Mouse (Mus musculus) limb, embryonic 11.5 days (tissue): ENCODE measurements around the gene Gnpat. TPM values are rescaled to one million over a fixed set of nuclear protein-coding genes. Genes with fewer than 3 reads are reported as not detected.
A peak's percentile ranks its signal among the peaks of the same experiment; 100 is the strongest.

ENCODE experiments used
- ATAC-seq: fragments of 200-750 bp; cut with Nextera tagmentation; 2 replicates; pipeline ENCODE4 v1.8.0; 2017; ENCODE audit warnings: low read depth; ENCODE audit not compliant: insufficient number of reproducible peaks, low FRiP score, low TSS enrichment
- DNase-seq: peaks from one replicate; pipeline ENCODE4 v3.0.0-alpha.2; 2015; ENCODE audit warnings: low spot score
- H3K27ac ChIP-seq: fragments of 300-500 bp; sonication (generic); replicated peaks from 2 replicates; pipeline ENCODE4 v1.5.1; 2014; ENCODE audit warnings: low read depth, mild to moderate bottlenecking, low read length
- H3K27me3 ChIP-seq: fragments of 300-500 bp; sonication (generic); 2 replicates; pipeline ENCODE4 v1.6.1; 2014; ENCODE audit warnings: mild to moderate bottlenecking, low read length, mixed read lengths; ENCODE audit not compliant: control insufficient read depth, insufficient read depth
- H3K36me3 ChIP-seq: fragments of 300-500 bp; sonication (generic); 2 replicates; pipeline ENCODE4 v1.6.1; 2014; ENCODE audit warnings: mild to moderate bottlenecking, low read length, moderate library complexity, mixed read lengths; ENCODE audit not compliant: control insufficient read depth, insufficient read depth
- H3K4me1 ChIP-seq: fragments of 300-500 bp; sonication (generic); 2 replicates; pipeline ENCODE4 v1.6.1; 2014; ENCODE audit warnings: low read length, mixed read lengths; ENCODE audit not compliant: control insufficient read depth, insufficient read depth
- H3K4me2 ChIP-seq: fragments of 300-500 bp; sonication (generic); 2 replicates; pipeline ENCODE4 v1.6.1; 2014; ENCODE audit warnings: low read depth, mild to moderate bottlenecking, moderate library complexity; ENCODE audit not compliant: severe bottlenecking
- H3K4me3 ChIP-seq: fragments of 300-500 bp; sonication (generic); 2 replicates; pipeline ENCODE4 v1.5.1; 2014; ENCODE audit warnings: low read depth, low read length
- H3K9ac ChIP-seq: fragments of 300-500 bp; sonication (generic); 2 replicates; pipeline ENCODE4 v1.6.1; 2014; ENCODE audit warnings: mild to moderate bottlenecking, low read length
- H3K9me3 ChIP-seq: fragments of 300-500 bp; sonication (generic); 2 replicates; pipeline ENCODE4 v1.6.1; 2016; ENCODE audit warnings: low read length; ENCODE audit not compliant: control insufficient read depth
- WGBS: fragments of 180-500 bp; shearing (Covaris S2); extraction: QIAGEN DNeasy Blood & Tissue Kit; methylation state at CpG from one replicate; pipeline ENCODE4 v1.1.7; 2014; 5-methylcytosine and 5-hydroxymethylcytosine counted together
- polyA plus RNA-seq: library from polyadenylated mRNA; unstranded; fragments of >200 nt; fragmentation: Nextera tagmentation; extraction: Ambion mirVana; gene quantifications from 2 replicates; pipeline ENCODE4 v1.2.1, GENCODE M21; 2014

Gnpat gene
- polyA plus RNA-seq, 1 experiment from 2014 or later: 121 TPM

DNA sequence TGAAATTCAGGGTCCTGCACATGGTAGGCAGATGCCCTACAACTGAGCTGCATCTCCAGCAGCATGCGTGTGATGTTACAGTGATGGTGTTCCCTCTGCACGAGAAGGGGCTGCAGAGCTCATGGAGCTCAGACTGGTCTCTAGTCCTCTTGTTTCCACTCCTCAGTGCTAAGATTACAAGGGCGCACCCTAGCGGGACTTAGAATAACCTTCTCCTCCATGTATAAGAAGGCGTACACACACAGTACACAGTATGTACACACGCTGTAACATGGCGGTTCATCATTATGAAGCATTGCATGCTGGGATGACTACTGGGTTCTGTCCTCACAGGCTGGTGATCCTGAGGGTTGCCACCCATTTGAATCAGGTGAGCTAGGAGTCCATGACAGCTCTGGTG lies 9.2 kb downstream of the Gnpat start:
- ATAC-seq (no peak), DNase-seq (no peak)
- H3K9me3 ChIP-seq: no peaks in the 10 kb centered on the region; the same call in 1 of the 2 replicates
- no peak overlapping the region for H3K4me3 ChIP-seq
- WGBS: 93% methylated on average over 7 of the region's 7 CpGs
- H3K9ac ChIP-seq: no peak overlapping the region
- no peak overlapping the region for H3K27ac ChIP-seq
- H3K4me1 ChIP-seq: no peaks in the 10 kb centered on the region
- H3K4me2 ChIP-seq: no peak overlapping the region
- peaks cover 22% of the 10 kb centered on the region for H3K36me3 ChIP-seq
- H3K27me3 ChIP-seq: no peaks in the 10 kb centered on the region

DNA sequence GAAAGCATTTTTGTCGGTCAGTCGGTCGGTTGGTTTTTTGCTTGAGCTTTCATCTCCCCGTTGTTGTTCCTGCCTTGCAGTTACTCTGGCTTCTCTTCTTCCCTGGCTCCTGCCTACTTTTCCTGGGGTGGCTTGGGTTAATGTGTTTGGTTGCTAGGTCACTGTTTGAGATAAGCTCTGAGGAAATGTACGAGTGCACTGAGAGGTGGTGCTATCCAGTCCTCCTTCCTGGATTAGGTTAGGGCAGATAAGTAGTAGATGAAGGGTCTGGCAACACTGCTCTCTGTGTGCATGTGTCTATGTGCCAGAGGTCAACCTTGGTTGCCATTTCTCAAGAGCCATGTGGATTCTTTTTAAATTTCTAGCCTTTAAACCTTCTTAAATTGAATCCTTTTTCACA lies 9.9 kb downstream of the Gnpat start:
- DNase-seq: no peak
- H3K36me3 ChIP-seq: peaks cover 27% of the 10 kb centered on the region
- no peak for ATAC-seq
- H3K9ac ChIP-seq: no peak overlapping the region
- H3K27me3 ChIP-seq: no peaks in the 10 kb centered on the region
- no peak overlapping the region for H3K27ac ChIP-seq
- no peaks in the 10 kb centered on the region; the same call in 1 of the 2 replicates for H3K9me3 ChIP-seq
- no peaks in the 10 kb centered on the region for H3K4me1 ChIP-seq
- whole genome bisulfite sequencing: 89% methylated on average over 5 of the region's 5 CpGs
- H3K4me3 ChIP-seq: no peak overlapping the region
- H3K4me2 ChIP-seq: no peak overlapping the region

DNA sequence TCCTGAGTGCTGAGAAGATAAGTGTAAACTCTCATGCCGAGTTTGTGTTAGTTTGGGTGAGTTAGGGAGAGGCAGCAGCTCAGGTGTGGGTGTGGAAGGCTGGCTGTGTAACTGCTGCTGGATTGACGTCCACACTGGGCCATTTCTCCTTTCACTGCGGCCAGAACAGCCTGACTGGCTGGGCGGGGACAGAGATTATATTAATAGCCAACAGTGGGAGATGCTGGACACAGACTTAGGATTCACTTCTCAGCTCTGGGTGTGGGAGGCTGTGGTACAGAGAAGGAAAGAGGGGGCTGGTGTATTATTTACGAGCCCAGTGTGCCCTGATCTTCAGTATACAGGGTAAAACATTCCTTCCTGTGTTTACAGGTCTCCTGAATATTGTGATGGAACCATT lies 15.3 kb downstream of the Gnpat start:
- H3K9me3 ChIP-seq: no peaks in the 10 kb centered on the region; the same call in 1 of the 2 replicates
- DNase-seq (no peak), ATAC-seq (no peak)
- H3K4me3 ChIP-seq: no peak overlapping the region
- no peak overlapping the region for H3K9ac ChIP-seq
- WGBS: 85% methylated on average over 5 of the region's 5 CpGs
- peaks cover 43% of the 10 kb centered on the region for H3K36me3 ChIP-seq
- H3K27ac ChIP-seq: no peak overlapping the region
- no peak overlapping the region for H3K4me2 ChIP-seq
- H3K27me3 ChIP-seq: no peaks in the 10 kb centered on the region
- H3K4me1 ChIP-seq: no peaks in the 10 kb centered on the region

DNA sequence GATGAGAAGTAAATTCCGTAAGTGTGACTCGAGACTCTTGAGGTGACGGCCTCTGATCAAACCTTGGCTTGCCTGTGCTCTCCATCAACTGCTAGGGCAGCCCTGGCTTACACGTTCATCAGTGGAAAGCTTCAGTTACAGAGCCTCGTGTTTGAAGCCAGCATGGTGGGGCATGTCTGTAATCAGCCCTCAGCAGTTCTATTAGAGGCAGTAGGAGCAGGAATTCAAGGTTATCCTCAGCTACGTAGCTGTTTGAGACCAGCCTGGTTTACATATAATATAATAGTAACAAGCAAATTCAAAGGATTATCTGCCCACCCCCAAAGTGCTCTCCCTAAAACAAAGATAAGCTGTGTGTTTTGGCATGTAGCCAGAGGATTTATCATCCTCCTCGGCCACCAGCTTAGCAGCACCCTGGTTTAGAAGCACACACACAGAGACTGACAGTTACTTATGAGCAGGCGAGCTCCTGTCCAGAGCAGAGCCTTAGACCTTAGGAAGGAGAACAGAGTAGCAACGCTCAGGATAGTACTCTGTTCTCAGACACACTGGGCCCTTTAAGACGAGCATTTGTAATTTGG lies 16.2 kb downstream of the Gnpat start:
- H3K4me3 ChIP-seq: no peak overlapping the region
- H3K27ac ChIP-seq: no peak overlapping the region
- WGBS: 91% methylated on average over 10 of the region's 10 CpGs
- no peaks in the 10 kb centered on the region for H3K4me1 ChIP-seq
- H3K9ac ChIP-seq: no peak overlapping the region
- ATAC-seq: no peak
- H3K4me2 ChIP-seq: no peak overlapping the region
- H3K36me3 ChIP-seq: peaks cover 48% of the 10 kb centered on the region
- H3K9me3 ChIP-seq: no peaks in the 10 kb centered on the region; the same call in 1 of the 2 replicates
- DNase-seq: no peak
- no peaks in the 10 kb centered on the region for H3K27me3 ChIP-seq

DNA sequence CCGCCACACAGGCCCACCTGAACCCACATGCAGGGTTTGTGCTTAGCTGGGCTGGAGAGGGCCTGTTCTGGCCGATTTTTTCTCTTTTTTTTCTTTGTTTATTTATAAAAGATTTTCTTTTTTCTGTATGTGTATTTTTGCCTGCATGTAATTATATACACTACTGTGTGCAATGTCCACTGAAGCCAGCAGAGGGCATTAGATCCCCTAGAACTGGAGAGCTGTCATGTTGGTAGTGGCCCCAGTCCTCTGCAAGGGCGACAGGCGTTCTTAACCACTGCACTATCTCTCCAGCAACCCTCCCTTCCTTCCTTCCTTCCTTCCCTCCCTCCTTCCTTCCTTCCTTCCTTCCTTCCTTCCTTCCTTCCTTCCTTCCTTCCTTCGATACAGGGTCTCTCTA lies 25.6 kb downstream of the Gnpat start:
- peaks cover 45% of the 10 kb centered on the region for H3K36me3 ChIP-seq
- H3K9ac ChIP-seq: no peak overlapping the region
- no peaks in the 10 kb centered on the region for H3K27me3 ChIP-seq
- 98% methylated on average over 5 of the region's 5 CpGs for WGBS
- DNase-seq (no peak), ATAC-seq (no peak)
- H3K27ac ChIP-seq: no peak overlapping the region
- peaks cover 5% of the 10 kb centered on the region; the same call in 1 of the 2 replicates for H3K9me3 ChIP-seq
- no peaks in the 10 kb centered on the region for H3K4me1 ChIP-seq
- no peak overlapping the region for H3K4me2 ChIP-seq
- no peak overlapping the region for H3K4me3 ChIP-seq

DNA sequence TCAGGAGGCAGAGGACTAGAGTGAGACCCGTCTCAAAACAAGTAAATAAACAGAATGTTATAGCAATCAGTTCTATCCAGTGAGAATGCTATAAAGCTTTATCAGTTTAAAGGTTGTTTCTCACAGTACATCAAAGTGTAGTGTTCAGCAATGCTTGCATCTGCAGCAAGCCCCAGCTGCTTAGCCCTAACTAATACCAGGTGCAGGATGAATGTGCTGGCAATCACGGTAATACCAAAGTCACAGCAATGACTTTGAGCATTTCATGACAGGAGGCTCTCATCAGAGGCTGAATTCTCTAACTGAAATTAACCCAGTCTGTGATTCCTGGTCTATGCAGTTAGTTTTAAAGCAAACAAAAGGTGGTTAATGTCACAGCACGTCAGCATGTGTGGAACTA lies 29.8 kb downstream of the Gnpat start:
- peaks cover 5% of the 10 kb centered on the region; the same call in 1 of the 2 replicates for H3K4me1 ChIP-seq
- H3K4me2 ChIP-seq: no peak overlapping the region
- H3K27me3 ChIP-seq: no peaks in the 10 kb centered on the region
- no peak overlapping the region for H3K27ac ChIP-seq
- H3K9me3 ChIP-seq: peaks cover 4% of the 10 kb centered on the region; the same call in 1 of the 2 replicates
- no peak overlapping the region for H3K4me3 ChIP-seq
- H3K9ac ChIP-seq: no peak overlapping the region
- peaks cover 22% of the 10 kb centered on the region for H3K36me3 ChIP-seq
- ATAC-seq: no peak
- peak; percentile 40 for DNase-seq
- WGBS: 27% methylated on average over 3 of the region's 3 CpGs

DNA sequence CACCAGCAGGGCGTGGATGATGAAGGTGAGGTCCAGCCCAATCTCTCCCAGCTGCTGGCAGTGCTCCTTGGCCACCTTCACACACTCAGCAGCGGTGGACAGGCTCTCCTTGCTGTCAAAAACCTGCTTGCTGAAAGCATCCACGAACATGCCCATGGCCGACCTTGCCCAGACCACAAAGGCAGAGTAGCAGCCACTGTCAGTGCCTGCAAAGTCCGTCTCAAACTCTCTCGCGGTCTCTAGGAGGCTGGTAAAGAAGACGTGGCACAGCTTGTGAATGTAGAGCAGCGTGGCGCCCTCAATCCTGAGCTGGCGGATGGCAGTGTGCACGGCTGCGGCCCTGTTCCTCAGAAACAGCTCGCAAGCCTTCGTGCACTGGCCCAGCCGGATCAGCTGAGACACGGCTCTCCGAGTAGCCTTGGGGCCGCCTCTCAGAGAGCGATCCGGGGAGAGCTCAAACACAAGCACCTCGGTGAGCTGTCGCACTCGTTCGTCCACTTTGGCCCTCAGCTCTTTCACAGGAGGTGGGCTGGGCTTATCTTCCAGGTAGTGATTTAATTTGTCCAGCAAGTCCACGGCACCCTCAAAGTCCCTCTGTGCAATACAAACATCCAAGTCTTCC lies 33.3 kb downstream of the Gnpat start:
- H3K9me3 ChIP-seq: no peaks in the 10 kb centered on the region
- H3K4me2 ChIP-seq: peak overlapping the region; percentile 74
- H3K27ac ChIP-seq: no peak overlapping the region
- WGBS: 86% methylated on average over 26 of the region's 26 CpGs
- H3K36me3 ChIP-seq: peaks cover 6% of the 10 kb centered on the region; the same call in 1 of the 2 replicates
- DNase-seq (no peak), ATAC-seq (no peak)
- no peak overlapping the region; the same call in 1 of the 2 replicates for H3K9ac ChIP-seq
- peaks cover 11% of the 10 kb centered on the region for H3K4me1 ChIP-seq
- H3K27me3 ChIP-seq: no peaks in the 10 kb centered on the region
- peak overlapping the region; percentile 86 for H3K4me3 ChIP-seq

DNA sequence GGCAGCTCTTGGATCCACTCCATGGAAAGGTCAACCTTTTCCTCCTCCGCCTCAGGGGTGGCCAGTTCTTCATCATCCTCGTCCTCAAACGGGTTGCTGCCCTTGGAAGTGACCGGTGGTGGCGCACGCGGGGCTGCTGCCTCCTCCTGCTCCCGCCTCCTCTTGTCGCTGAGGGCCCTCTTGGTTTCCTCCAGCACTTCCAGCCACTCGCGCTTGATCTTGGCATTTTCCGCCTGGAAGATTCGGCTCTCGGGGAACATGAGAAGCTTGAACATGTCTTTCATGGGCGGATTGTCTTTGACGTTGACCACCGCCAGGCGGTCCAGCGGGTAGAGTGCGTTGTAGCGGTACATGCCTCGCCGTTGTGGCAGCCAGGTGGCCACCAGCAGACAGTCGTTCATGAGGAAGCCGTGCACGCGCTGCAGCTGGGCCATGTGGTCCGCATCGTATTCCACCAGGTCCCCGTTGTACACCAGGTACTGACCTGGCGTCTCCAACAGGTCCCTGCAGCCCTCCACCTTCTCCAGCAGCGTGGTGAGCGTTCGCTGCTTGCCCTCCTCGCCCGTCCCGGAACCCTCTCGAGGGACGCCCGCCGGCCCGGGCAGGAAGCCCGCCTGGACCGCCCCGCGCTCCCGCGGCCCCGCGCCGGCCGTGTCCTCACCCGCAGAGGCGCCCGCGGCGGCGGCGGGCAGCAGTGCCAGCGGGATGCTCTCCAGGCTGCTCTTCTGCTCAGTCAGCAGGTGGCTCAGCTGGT lies 34.0 kb downstream of the Gnpat start:
- H3K4me2 ChIP-seq: peak overlapping the region; percentile 74
- 1% methylated on average over 60 of the region's 60 CpGs for WGBS
- H3K27me3 ChIP-seq: no peaks in the 10 kb centered on the region
- H3K4me1 ChIP-seq: peaks cover 11% of the 10 kb centered on the region
- peak overlapping the region; percentile 86 for H3K4me3 ChIP-seq
- peak; percentile 48 for ATAC-seq
- peak; percentile 73 for DNase-seq
- peak overlapping the region; percentile 54 for H3K9ac ChIP-seq
- H3K27ac ChIP-seq: no peak overlapping the region
- H3K36me3 ChIP-seq: peaks cover 7% of the 10 kb centered on the region; the same call in 1 of the 2 replicates
- no peaks in the 10 kb centered on the region for H3K9me3 ChIP-seq
